Mouse (Mus musculus) heart, embryonic 15.5 days (tissue): Measurements from ENCODE around the gene Parp16. TPM values are rescaled to one million over a fixed set of nuclear protein-coding genes. Genes with fewer than 3 reads are reported as not detected.

Source experiments
- ATAC-seq: fragments of 200-750 bp; cut with Nextera tagmentation; replicated peaks from 2 replicates; pipeline ENCODE4 v1.8.0; 2017; ENCODE audit warnings: low read depth, moderate TSS enrichment; ENCODE audit not compliant: insufficient number of reproducible peaks, insufficient read depth, low FRiP score
- H3K27ac ChIP-seq: fragments of 300-500 bp; sonication (generic); 2 replicates; pipeline ENCODE4 v1.5.1; 2015; ENCODE audit warnings: mild to moderate bottlenecking, inconsistent platforms
- H3K27me3 ChIP-seq: fragments of 300-500 bp; sonication (generic); 2 replicates; pipeline ENCODE4 v1.6.1; 2015; ENCODE audit warnings: inconsistent platforms
- H3K36me3 ChIP-seq: fragments of 300-500 bp; sonication (generic); 2 replicates; pipeline ENCODE4 v1.6.1; 2015; ENCODE audit warnings: mild to moderate bottlenecking, inconsistent platforms
- H3K4me1 ChIP-seq: fragments of 300-500 bp; sonication (generic); replicated peaks from 2 replicates; pipeline ENCODE4 v1.6.1; 2015; ENCODE audit warnings: inconsistent platforms
- H3K4me2 ChIP-seq: fragments of 300-500 bp; sonication (generic); 2 replicates; pipeline ENCODE4 v1.6.1; 2015; ENCODE audit warnings: inconsistent platforms, mild to moderate bottlenecking, moderate library complexity
- H3K4me3 ChIP-seq: fragments of 300-500 bp; sonication (generic); 2 replicates; pipeline ENCODE4 v1.5.1; 2015; ENCODE audit warnings: mild to moderate bottlenecking, inconsistent platforms
- H3K9ac ChIP-seq: fragments of 300-500 bp; sonication (generic); 2 replicates; pipeline ENCODE4 v1.6.1; 2015; ENCODE audit warnings: mild to moderate bottlenecking, inconsistent platforms
- H3K9me3 ChIP-seq: fragments of 300-500 bp; sonication (generic); replicated peaks from 2 replicates; pipeline ENCODE4 v1.6.1; 2016; ENCODE audit warnings: inconsistent platforms
- WGBS: fragments of 180-500 bp; shearing (Covaris S2); methylation state at CpG from one replicate; pipeline ENCODE4 v1.1.7; 2015; ENCODE audit warnings: mixed read lengths; 5-methylcytosine and 5-hydroxymethylcytosine counted together
- polyA plus RNA-seq: library from polyadenylated mRNA; unstranded; fragments of >200 nt; fragmentation: Nextera tagmentation; extraction: Ambion mirVana; gene quantifications from 2 replicates; pipeline ENCODE4 v1.2.1, GENCODE M21; 2015

Parp16 gene
- polyA plus RNA-seq, 1 experiment from 2014 or later = 5.3 TPM

DNA sequence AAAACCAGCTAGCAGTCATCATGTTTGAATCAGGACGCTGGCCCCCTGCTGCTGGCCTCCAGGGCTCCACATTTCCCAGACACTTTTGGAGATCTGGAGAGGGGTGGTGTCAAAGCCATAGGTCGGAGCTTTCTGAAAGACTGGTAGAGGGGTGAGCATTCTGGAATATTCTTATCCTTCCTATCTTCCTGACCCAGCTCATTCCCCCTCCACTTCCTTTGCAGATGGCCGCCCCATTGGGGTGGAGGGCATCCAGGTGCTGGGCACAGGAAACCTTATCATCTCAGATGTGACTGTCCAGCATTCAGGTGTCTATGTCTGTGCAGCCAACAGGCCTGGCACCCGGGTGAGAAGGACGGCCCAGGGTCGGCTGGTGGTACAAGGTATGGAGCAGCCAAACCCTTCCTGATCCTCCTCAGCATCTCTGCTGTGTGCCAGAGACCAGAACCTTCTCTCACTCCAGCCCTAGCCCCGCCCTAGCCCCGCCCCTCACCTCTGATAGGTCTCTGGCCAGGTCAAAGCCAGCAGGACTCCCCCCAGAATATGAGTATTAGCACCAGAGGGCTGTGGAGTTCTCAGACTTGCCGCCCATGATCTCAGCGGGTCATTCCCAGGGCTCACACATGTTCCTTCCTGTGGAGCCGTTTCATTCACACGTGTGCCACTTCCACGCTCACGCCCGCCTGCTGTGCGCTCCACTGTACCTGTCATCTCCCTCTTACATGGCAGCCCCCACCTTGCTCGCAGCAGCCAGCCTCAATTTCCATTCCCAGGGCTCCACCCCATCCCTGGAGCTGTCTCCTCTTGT, 15.1 kb upstream of the Parp16 start:
- H3K4me2 ChIP-seq = peak overlapping the region; percentile 33; the same call in 1 of the 2 replicates
- no peaks in the 10 kb centered on the region for H3K36me3 ChIP-seq
- H3K4me3 ChIP-seq = no peak overlapping the region
- WGBS = 23% methylated on average over 17 of the region's 17 CpGs
- no peak overlapping the region for H3K27ac ChIP-seq
- ATAC-seq = no peak
- H3K9me3 ChIP-seq = no peaks in the 10 kb centered on the region
- H3K4me1 ChIP-seq = peaks cover 23% of the 10 kb centered on the region
- peaks cover 16% of the 10 kb centered on the region for H3K27me3 ChIP-seq
- H3K9ac ChIP-seq = no peak overlapping the region

GRCm38 (mm10) chr9:65188599-65188998, 6.6 kb upstream of the Parp16 start:
- Histone ChIP-seq H3K9me3 (no peaks in the 10 kb centered on the region), H3K4me2 (no peak overlapping the region), H3K27me3 (no peaks in the 10 kb centered on the region), H3K27ac (no peak overlapping the region), H3K9ac (no peak overlapping the region), H3K4me1 (peaks cover 12% of the 10 kb centered on the region), H3K4me3 (no peak overlapping the region), H3K36me3 (no peaks in the 10 kb centered on the region)
- WGBS = 4% methylated on average over 3 of the region's 3 CpGs
- no peak for ATAC-seq

DNA sequence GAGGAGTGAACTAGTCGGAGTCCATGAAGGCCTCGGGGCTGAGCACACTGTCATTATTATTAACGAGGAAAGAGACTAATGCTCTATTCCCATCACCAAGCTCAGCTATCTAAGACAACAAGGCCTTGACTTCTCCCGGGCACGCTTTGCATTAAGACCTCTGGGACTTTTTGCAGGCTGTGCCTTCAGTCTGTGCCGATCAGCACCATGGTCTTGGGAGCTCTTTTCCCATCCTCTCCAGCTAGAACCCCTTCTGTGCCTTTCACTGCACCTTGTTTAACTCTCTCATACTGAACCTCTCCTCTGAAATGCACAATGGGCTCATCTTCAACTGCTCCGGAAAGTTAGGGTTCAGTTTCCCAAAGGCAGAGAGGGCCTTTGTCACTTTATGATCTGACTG, 4.8 kb upstream of the Parp16 start:
- ATAC-seq = no peak
- Histone ChIP-seq H3K4me1 (peaks cover 18% of the 10 kb centered on the region), H3K4me2 (no peak overlapping the region), H3K4me3 (no peak overlapping the region), H3K9me3 (no peaks in the 10 kb centered on the region), H3K27me3 (no peaks in the 10 kb centered on the region), H3K9ac (no peak overlapping the region), H3K27ac (no peak overlapping the region), H3K36me3 (no peaks in the 10 kb centered on the region)
- WGBS = 75% methylated on average over 7 of the region's 7 CpGs

GRCm38 (mm10) chr9:65191389-65191754, 3.8 kb upstream of the Parp16 start:
- 51% methylated on average over 2 of the region's 2 CpGs for WGBS
- no peaks in the 10 kb centered on the region for H3K27me3 ChIP-seq
- H3K36me3 ChIP-seq = no peaks in the 10 kb centered on the region
- no peak overlapping the region for H3K4me2 ChIP-seq
- no peaks in the 10 kb centered on the region for H3K9me3 ChIP-seq
- peak overlapping the region; percentile 40 for H3K27ac ChIP-seq
- no peak overlapping the region for H3K4me3 ChIP-seq
- ATAC-seq = no peak
- no peak overlapping the region for H3K9ac ChIP-seq
- H3K4me1 ChIP-seq = peaks cover 29% of the 10 kb centered on the region

DNA sequence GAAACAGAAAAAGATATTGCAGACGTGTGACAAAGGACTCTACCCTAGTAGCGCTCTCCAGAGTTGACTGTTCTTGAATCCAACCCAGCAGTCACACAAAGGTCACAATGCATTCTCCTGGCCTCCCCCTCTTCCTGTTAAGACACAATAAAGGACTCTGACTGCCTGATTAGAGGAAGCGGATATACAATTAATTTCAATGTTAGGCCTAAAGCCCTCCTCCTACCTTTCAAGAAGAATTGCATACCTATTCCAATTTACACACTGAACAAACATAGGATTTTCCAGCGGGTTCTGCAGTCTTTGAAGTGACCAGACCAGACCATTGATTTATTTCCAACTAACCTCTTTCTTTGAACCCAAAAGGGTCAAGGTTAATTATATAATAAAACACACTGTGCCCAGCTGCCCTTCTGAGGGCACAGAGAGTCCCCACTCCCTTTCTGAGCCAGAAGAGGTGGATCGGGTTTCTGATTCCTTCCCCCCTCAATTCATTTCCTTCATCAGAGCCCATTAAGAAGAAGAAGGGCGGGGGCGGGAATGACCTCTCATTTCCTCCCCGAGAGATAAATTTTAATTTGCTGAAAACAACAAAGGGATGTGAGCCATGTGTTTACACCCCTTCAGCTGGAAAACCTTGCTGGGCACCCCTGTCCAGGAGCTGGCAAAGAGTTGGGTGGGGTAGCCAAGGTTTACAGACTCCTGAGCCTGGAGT, 3.2 kb upstream of the Parp16 start:
- no peak for ATAC-seq
- Histone ChIP-seq H3K27ac (peak overlapping the region; percentile 40), H3K4me3 (no peak overlapping the region), H3K36me3 (no peaks in the 10 kb centered on the region), H3K9me3 (no peaks in the 10 kb centered on the region), H3K9ac (no peak overlapping the region), H3K4me2 (no peak overlapping the region), H3K27me3 (no peaks in the 10 kb centered on the region), H3K4me1 (peaks cover 29% of the 10 kb centered on the region)
- WGBS = 48% methylated on average over 8 of the region's 8 CpGs

DNA sequence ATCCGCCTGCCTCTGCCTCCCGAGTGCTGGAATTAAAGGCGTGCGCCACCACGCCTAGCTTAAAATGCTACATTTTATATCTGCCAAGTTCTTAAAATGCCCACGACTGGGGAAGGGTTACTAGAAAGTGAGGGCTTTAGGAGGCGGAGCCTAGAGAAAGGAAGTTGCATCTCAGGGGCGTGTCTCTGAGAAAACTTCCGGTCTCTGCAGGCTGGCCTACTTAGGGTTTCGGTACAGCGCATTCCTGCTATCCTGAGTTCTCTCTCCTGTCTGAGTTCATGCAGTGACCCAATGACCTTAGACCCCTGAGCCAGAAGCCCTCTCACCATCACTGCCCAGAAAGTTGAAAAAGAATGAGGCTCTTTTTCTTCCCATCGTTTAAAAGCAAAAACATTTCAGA, 1.9 kb upstream of the Parp16 start:
- ATAC-seq = no peak
- WGBS = 64% methylated on average over 12 of the region's 12 CpGs
- Histone ChIP-seq H3K4me2 (no peak overlapping the region), H3K27ac (no peak overlapping the region), H3K27me3 (no peaks in the 10 kb centered on the region), H3K4me1 (peaks cover 32% of the 10 kb centered on the region), H3K36me3 (no peaks in the 10 kb centered on the region), H3K4me3 (no peak overlapping the region), H3K9me3 (no peaks in the 10 kb centered on the region), H3K9ac (no peak overlapping the region)

GRCm38 (mm10) chr9:65195621-65195981, 448 bp downstream of the Parp16 start:
- peaks cover 36% of the 10 kb centered on the region for H3K4me1 ChIP-seq
- 10% methylated on average over 8 of the region's 8 CpGs for WGBS
- ATAC-seq = peak; percentile 33; the same call in 1 of the 2 replicates

GRCm38 (mm10) chr9:65195982-65196737, 1.0 kb downstream of the Parp16 start:
- 4% methylated on average over 9 of the region's 9 CpGs for WGBS

More at GRCm38 (mm10) chr9:65195621-65195981, 448 bp downstream of the Parp16 start:
- Histone ChIP-seq H3K9me3 (no peaks in the 10 kb centered on the region), H3K4me3 (no peak overlapping the region), H3K27ac (peak overlapping the region; percentile 96), H3K36me3 (no peaks in the 10 kb centered on the region), H3K4me2 (peak overlapping the region; percentile 42), H3K27me3 (no peaks in the 10 kb centered on the region), H3K9ac (peak overlapping the region; percentile 46)

GRCm38 (mm10) chr9:65196738-65197569, 1.8 kb downstream of the Parp16 start:
- Histone ChIP-seq H3K4me1 (peaks cover 29% of the 10 kb centered on the region), H3K9ac (peak overlapping the region; percentile 46; the same call in 1 of the 2 replicates), H3K4me2 (peak overlapping the region; percentile 42), H3K27me3 (no peaks in the 10 kb centered on the region), H3K27ac (peak overlapping the region; percentile 96), H3K36me3 (no peaks in the 10 kb centered on the region), H3K4me3 (peak overlapping the region; percentile 18; the same call in 1 of the 2 replicates), H3K9me3 (no peaks in the 10 kb centered on the region)
- peak; percentile 75 for ATAC-seq
- WGBS = 11% methylated on average over 26 of the region's 26 CpGs

More at GRCm38 (mm10) chr9:65195982-65196737, 1.0 kb downstream of the Parp16 start:
- Histone ChIP-seq H3K9ac (peak overlapping the region; percentile 46), H3K9me3 (no peaks in the 10 kb centered on the region), H3K4me2 (peak overlapping the region; percentile 42), H3K27me3 (no peaks in the 10 kb centered on the region), H3K4me1 (peaks cover 36% of the 10 kb centered on the region), H3K27ac (peak overlapping the region; percentile 96), H3K4me3 (peak overlapping the region; percentile 18; the same call in 1 of the 2 replicates), H3K36me3 (no peaks in the 10 kb centered on the region)
- ATAC-seq = peak; percentile 79

- Histone ChIP-seq H3K36me3 (no peaks in the 10 kb centered on the region), H3K27me3 (no peaks in the 10 kb centered on the region), H3K9me3 (no peaks in the 10 kb centered on the region), H3K9ac (no peak overlapping the region), H3K4me1 (peaks cover 25% of the 10 kb centered on the region), H3K4me3 (no peak overlapping the region), H3K27ac (no peak overlapping the region), H3K4me2 (no peak overlapping the region)
- no peak for ATAC-seq
- 82% methylated on average over 6 of the region's 6 CpGs for WGBS
These were observed 2.7 kb downstream of the Parp16 start for GRCm38 (mm10) chr9:65197826-65198225.
